Mouse (Mus musculus) midbrain, embryonic 16.5 days (tissue): Measurements from ENCODE around the gene Hddc3. TPM values are rescaled to one million over a fixed set of nuclear protein-coding genes. Genes with fewer than 3 reads are reported as not detected.

Experiments used
- ATAC-seq: fragments of 200-750 bp; cut with Nextera tagmentation; 2 replicates; pipeline ENCODE4 v1.8.0; 2017; ENCODE audit warnings: moderate TSS enrichment
- H3K27ac ChIP-seq: fragments of 300-500 bp; sonication (generic); 2 replicates; pipeline ENCODE4 v1.5.1; 2014; ENCODE audit warnings: mild to moderate bottlenecking, low read length, mixed read lengths
- H3K27me3 ChIP-seq: fragments of 300-500 bp; sonication (generic); 2 replicates; pipeline ENCODE4 v1.6.1; 2014; ENCODE audit warnings: low read depth, low read length, mixed read lengths; ENCODE audit not compliant: control insufficient read depth, insufficient read depth
- H3K36me3 ChIP-seq: fragments of 300-500 bp; sonication (generic); 2 replicates; pipeline ENCODE4 v1.6.1; 2014; ENCODE audit warnings: mild to moderate bottlenecking, low read length, moderate library complexity, mixed read lengths; ENCODE audit not compliant: control insufficient read depth, insufficient read depth
- H3K4me1 ChIP-seq: fragments of 300-500 bp; sonication (generic); 2 replicates; pipeline ENCODE4 v1.6.1; 2014; ENCODE audit warnings: mild to moderate bottlenecking, low read length, mixed read lengths; ENCODE audit not compliant: control insufficient read depth, insufficient read depth
- H3K4me2 ChIP-seq: fragments of 300-500 bp; sonication (generic); 2 replicates; pipeline ENCODE4 v1.6.1; 2014; ENCODE audit warnings: mild to moderate bottlenecking, low read length, mixed read lengths
- H3K4me3 ChIP-seq: fragments of 300-500 bp; sonication (generic); 2 replicates; pipeline ENCODE4 v1.5.1; 2014; ENCODE audit warnings: low read depth, mild to moderate bottlenecking, low read length, moderate library complexity, mixed read lengths
- H3K9ac ChIP-seq: fragments of 300-500 bp; sonication (generic); 2 replicates; pipeline ENCODE4 v1.6.1; 2014; ENCODE audit warnings: low read depth, low read length, mixed read lengths
- H3K9me3 ChIP-seq: fragments of 300-500 bp; sonication (generic); replicated peaks from 2 replicates; pipeline ENCODE4 v1.6.1; 2014; ENCODE audit warnings: mild to moderate bottlenecking, low read length, mixed read lengths; ENCODE audit not compliant: control insufficient read depth, poor library complexity, severe bottlenecking
- WGBS: fragments of 180-500 bp; shearing (Covaris S2); extraction: QIAGEN DNeasy Blood & Tissue Kit; methylation state at CpG from one replicate; pipeline ENCODE4 v1.1.7; 2014; 5-methylcytosine and 5-hydroxymethylcytosine counted together
- polyA plus RNA-seq: library from polyadenylated mRNA; unstranded; fragments of >200 nt; fragmentation: Nextera tagmentation; extraction: Ambion mirVana; gene quantifications from 2 replicates; pipeline ENCODE4 v1.2.1, GENCODE M21; 2015

Hddc3 gene
- 23.3 and 27.7 TPM in 2 replicates for polyA plus RNA-seq

GRCm38 (mm10) chr7:80342858-80343257 lies at the start of gene Hddc3:
Hddc3 (plus strand) TSS chr7:80343104.
- Histone ChIP-seq H3K27me3 (no peaks in the 10 kb centered on the region), H3K27ac (peak within 1 kb of the TSS; percentile 81), H3K4me3 (peak within 1 kb of the TSS; percentile 51), H3K4me1 (peaks cover 43% of the 10 kb centered on the region), H3K36me3 (no peaks in the 10 kb centered on the region), H3K9me3 (no peaks in the 10 kb centered on the region), H3K9ac (peak within 1 kb of the TSS; percentile 80), H3K4me2 (peak within 1 kb of the TSS; percentile 92)
- peak; percentile 21 for ATAC-seq
- WGBS: 2% methylated on average over 25 of the region's 25 CpGs

GRCm38 (mm10) chr7:80294062-80294763 lies 48.7 kb upstream of the Hddc3 start, which contains the start of gene Prc1:
Prc1 (plus strand) TSS chr7:80294450.
- under 1% methylated on average over 52 of the region's 52 CpGs for WGBS
- peaks cover 8% of the 10 kb centered on the region for H3K4me1 ChIP-seq
- peak within 1 kb of the TSS; percentile 68 for H3K4me3 ChIP-seq
- peak; percentile 99 for ATAC-seq
- H3K4me2 ChIP-seq: peak within 1 kb of the TSS; percentile 98
- no peaks in the 10 kb centered on the region for H3K27me3 ChIP-seq
- no peaks in the 10 kb centered on the region for H3K9me3 ChIP-seq
- H3K36me3 ChIP-seq: peaks cover 2% of the 10 kb centered on the region; the same call in 1 of the 2 replicates
- H3K9ac ChIP-seq: peak within 1 kb of the TSS; percentile 67
- H3K27ac ChIP-seq: peak within 1 kb of the TSS; percentile 64

DNA sequence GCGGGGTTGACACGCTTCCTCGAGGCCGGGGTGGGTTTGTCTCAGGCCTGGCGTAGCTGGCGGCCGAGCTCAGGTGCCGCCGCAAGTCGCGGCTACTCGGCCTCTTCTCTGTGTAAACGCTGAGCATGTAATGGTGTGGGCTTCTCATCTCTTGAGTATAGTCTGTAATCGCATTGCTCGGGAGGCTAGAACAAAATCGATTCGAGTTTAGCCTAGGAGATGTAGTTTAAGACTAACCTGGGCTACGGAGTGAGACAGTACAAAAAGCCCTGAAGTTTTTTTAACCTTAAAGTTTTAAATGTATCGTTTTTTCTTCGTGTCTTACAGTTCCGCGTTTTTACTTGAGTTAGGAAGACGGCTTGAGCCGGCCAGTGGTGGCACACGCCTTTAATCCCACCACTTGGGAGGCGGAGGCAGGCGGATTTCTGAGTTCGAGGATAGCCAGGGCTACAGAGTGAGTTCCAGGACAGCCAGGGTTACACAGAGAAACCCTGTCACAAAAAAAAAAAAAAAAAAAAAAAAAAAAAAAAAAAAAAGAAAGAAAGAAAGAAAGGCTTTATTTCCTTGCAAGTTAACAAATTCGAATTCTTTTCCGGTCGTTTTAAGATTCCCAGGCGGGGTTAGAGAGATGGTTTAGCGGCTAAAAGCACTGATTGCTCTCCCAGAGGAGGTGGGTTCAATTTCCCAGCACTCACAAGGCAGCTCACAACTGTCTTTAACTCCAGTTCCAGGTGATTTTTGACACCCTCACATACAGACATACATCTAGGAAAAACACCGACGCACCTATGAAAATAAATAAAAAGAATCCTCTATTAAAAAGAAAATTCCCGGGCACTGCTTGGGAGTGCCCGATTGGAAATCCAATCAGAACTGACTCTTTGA lies 47.9 kb upstream of the Hddc3 start:
- Histone ChIP-seq H3K9me3 (no peaks in the 10 kb centered on the region), H3K27me3 (no peaks in the 10 kb centered on the region), H3K27ac (peak overlapping the region; percentile 35; the same call in 1 of the 2 replicates), H3K4me3 (peak overlapping the region; percentile 68), H3K9ac (peak overlapping the region; percentile 67), H3K36me3 (peaks cover 2% of the 10 kb centered on the region; the same call in 1 of the 2 replicates), H3K4me2 (peak overlapping the region; percentile 98), H3K4me1 (peaks cover 8% of the 10 kb centered on the region)
- WGBS: 10% methylated on average over 37 of the region's 37 CpGs
- no peak for ATAC-seq

GRCm38 (mm10) chr7:80296462-80296861 lies 46.4 kb upstream of the Hddc3 start:
- Histone ChIP-seq H3K4me3 (no peak overlapping the region), H3K27ac (no peak overlapping the region), H3K27me3 (no peaks in the 10 kb centered on the region), H3K4me1 (peaks cover 8% of the 10 kb centered on the region), H3K4me2 (no peak overlapping the region), H3K9ac (no peak overlapping the region), H3K36me3 (no peaks in the 10 kb centered on the region), H3K9me3 (no peaks in the 10 kb centered on the region)
- no peak for ATAC-seq
- WGBS: 92% methylated on average over 6 of the region's 6 CpGs

DNA sequence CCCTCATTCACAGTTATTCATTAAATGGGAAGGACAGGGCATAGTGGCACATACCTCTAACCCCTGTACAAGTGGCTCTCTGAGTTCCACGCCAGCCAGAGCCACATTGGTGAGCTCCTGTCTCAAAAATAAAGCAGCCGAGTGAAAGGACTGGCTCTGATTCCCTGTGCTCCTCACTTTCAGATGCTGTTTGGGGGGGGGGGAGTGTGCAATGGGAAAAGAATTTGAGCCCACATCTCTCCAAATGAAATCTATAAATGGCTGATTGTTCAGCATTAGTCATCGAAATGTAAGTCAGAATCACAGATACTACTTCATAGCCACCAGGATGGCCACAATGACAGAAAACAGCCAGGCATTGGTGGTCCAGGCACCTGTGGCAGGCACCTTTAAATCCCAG lies 45.9 kb upstream of the Hddc3 start:
- Histone ChIP-seq H3K36me3 (no peaks in the 10 kb centered on the region), H3K9me3 (no peaks in the 10 kb centered on the region), H3K27me3 (no peaks in the 10 kb centered on the region), H3K4me2 (no peak overlapping the region), H3K27ac (no peak overlapping the region), H3K9ac (no peak overlapping the region), H3K4me3 (no peak overlapping the region), H3K4me1 (peaks cover 8% of the 10 kb centered on the region)
- ATAC-seq: no peak
- 82% methylated on average over 3 of the region's 3 CpGs for WGBS

- H3K27ac ChIP-seq: no peak overlapping the region
- H3K36me3 ChIP-seq: no peaks in the 10 kb centered on the region
- H3K4me3 ChIP-seq: no peak overlapping the region
- H3K9me3 ChIP-seq: no peaks in the 10 kb centered on the region
- no peak for ATAC-seq
- no peak overlapping the region for H3K9ac ChIP-seq
- H3K4me1 ChIP-seq: peaks cover 8% of the 10 kb centered on the region
- no peaks in the 10 kb centered on the region for H3K27me3 ChIP-seq
- no peak overlapping the region for H3K4me2 ChIP-seq
- WGBS: 92% methylated on average over 4 of the region's 4 CpGs
Measured at GRCm38 (mm10) chr7:80298754-80299153, 44.1 kb upstream of the Hddc3 start.

DNA sequence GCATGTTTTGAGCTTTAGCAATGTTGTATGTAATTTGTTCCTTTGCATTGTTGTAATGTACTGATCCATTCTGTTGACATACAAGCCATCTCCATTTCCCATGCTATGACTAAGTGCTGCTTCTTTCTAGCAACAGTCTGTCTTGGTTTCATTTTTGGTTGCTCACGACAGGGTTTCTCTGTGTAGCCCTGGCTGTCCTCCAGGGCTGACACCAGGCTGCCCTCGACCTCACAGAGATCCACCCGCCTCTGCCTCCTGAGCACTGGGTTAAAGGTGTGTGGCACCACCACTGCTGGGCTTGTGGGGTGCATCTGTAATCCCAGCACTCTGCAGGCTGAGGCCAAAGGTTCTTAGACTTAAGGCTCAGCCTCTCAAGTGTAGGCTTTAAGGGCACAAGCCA lies 43.3 kb upstream of the Hddc3 start:
- H3K4me3 ChIP-seq: no peak overlapping the region
- no peak overlapping the region for H3K4me2 ChIP-seq
- H3K36me3 ChIP-seq: 0 out of 2 replicates have a peak, but pooled peaks cover 2% of the 10 kb centered on the region
- no peak for ATAC-seq
- 92% methylated on average over 3 of the region's 3 CpGs for WGBS
- peaks cover 8% of the 10 kb centered on the region for H3K4me1 ChIP-seq
- H3K27ac ChIP-seq: no peak overlapping the region
- no peak overlapping the region for H3K9ac ChIP-seq
- H3K27me3 ChIP-seq: no peaks in the 10 kb centered on the region
- H3K9me3 ChIP-seq: no peaks in the 10 kb centered on the region

- H3K9me3 ChIP-seq: no peaks in the 10 kb centered on the region
- no peaks in the 10 kb centered on the region for H3K4me1 ChIP-seq
- 86% methylated on average over 2 of the region's 2 CpGs for WGBS
- H3K4me2 ChIP-seq: no peak overlapping the region
- no peak overlapping the region for H3K27ac ChIP-seq
- H3K27me3 ChIP-seq: no peaks in the 10 kb centered on the region
- H3K4me3 ChIP-seq: no peak overlapping the region
- ATAC-seq: no peak
- 0 out of 2 replicates have a peak, but pooled peaks cover 2% of the 10 kb centered on the region for H3K36me3 ChIP-seq
- H3K9ac ChIP-seq: no peak overlapping the region
Measured at GRCm38 (mm10) chr7:80301522-80301921, 41.4 kb upstream of the Hddc3 start.

DNA sequence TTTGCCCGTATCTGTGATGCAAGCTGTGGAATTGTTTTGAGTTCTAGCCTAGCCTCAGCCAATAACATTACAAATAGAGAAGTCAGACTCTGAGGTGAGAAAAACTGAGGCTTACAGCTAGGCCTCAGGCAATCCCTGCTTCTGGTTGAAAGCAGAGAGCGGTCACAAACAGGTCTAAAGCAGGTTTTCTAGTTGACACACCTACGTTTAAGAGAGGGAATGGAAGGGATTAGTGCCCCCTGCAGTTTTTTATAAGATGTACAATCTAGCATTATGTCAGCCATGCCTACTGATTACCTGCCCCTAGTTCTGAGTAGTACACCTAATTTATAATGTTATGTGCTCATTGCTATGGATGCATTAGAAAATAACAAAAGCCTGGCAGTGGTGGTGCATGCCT lies 35.1 kb upstream of the Hddc3 start:
- no peak overlapping the region for H3K4me3 ChIP-seq
- no peaks in the 10 kb centered on the region for H3K27me3 ChIP-seq
- no peak overlapping the region for H3K4me2 ChIP-seq
- 77% methylated on average over 3 of the region's 3 CpGs for WGBS
- 0 out of 2 replicates have a peak, but pooled peaks cover 2% of the 10 kb centered on the region for H3K36me3 ChIP-seq
- H3K9ac ChIP-seq: no peak overlapping the region
- no peak for ATAC-seq
- H3K9me3 ChIP-seq: no peaks in the 10 kb centered on the region
- H3K27ac ChIP-seq: no peak overlapping the region
- no peaks in the 10 kb centered on the region for H3K4me1 ChIP-seq
